Mouse (Mus musculus): ENCODE results near the gene Luc7l2.

Luc7l2 gene

GRCm38 (mm10) chr6:38650263-38650937 is 99.3 kb downstream of the Luc7l2 start:
- peak; percentile 90 for DNase-seq (ENCODE audit: low spot score)

All from embryo, embryonic 10.5 days (tissue).